Mouse (Mus musculus) testis, adult 2 months (tissue): Measurements from ENCODE around the gene Hnrnpc. TPM values are rescaled to one million over a fixed set of nuclear protein-coding genes. Genes with fewer than 3 reads are reported as not detected.
A peak's percentile ranks its signal among the peaks of the same experiment; 100 is the strongest.

Source experiments
- H3K27ac ChIP-seq: fragments of 200-500 bp; 2 replicates; pipeline ENCODE4 v1.5.1; 2012; ENCODE audit warnings: low read depth, low read length; ENCODE audit not compliant: control insufficient read depth, insufficient read depth
- H3K27me3 ChIP-seq: fragments of 200-500 bp; 2 replicates; pipeline ENCODE4 v1.6.1; 2012; ENCODE audit warnings: mild to moderate bottlenecking, low read length, moderate library complexity; ENCODE audit not compliant: control insufficient read depth, insufficient read depth
- H3K36me3 ChIP-seq: fragments of 200-500 bp; 2 replicates; pipeline ENCODE4 v1.6.1; 2012; ENCODE audit warnings: mild to moderate bottlenecking, low read length; ENCODE audit not compliant: control insufficient read depth, insufficient read depth
- H3K4me1 ChIP-seq: fragments of 200-500 bp; 2 replicates; pipeline ENCODE4 v1.6.1; 2012; ENCODE audit warnings: low read length; ENCODE audit not compliant: control insufficient read depth, insufficient read depth
- H3K4me3 ChIP-seq: fragments of 200-500 bp; 2 replicates; pipeline ENCODE4 v1.5.1; 2012; ENCODE audit warnings: low read depth, mild to moderate bottlenecking, low read length, moderate library complexity, mixed read lengths; ENCODE audit not compliant: control insufficient read depth
- CTCF ChIP-seq: fragments of 200-500 bp; IDR thresholded peaks from 2 replicates; pipeline ENCODE4 v1.5.1; 2012; ENCODE audit warnings: low read depth, mild to moderate bottlenecking, inconsistent platforms, low read length, moderate library complexity; ENCODE audit not compliant: control insufficient read depth, insufficient read depth, insufficient replicate concordance
- POLR2A ChIP-seq: fragments of 200-500 bp; IDR thresholded peaks from 2 replicates; pipeline ENCODE4 v1.6.1; 2012; ENCODE audit warnings: low read depth, mild to moderate bottlenecking, inconsistent platforms, low read length, moderate library complexity; ENCODE audit not compliant: control insufficient read depth
- polyA plus RNA-seq: library from polyadenylated mRNA; depleted of rRNA; stranded (reverse); fragments of >200 nt; gene quantifications from 2 replicates; pipeline ENCODE4 v1.2.3, GENCODE M21; 2012; rRNA removed

Hnrnpc gene
- polyA plus RNA-seq: 55.9 and 64.2 TPM in 2 replicates

DNA sequence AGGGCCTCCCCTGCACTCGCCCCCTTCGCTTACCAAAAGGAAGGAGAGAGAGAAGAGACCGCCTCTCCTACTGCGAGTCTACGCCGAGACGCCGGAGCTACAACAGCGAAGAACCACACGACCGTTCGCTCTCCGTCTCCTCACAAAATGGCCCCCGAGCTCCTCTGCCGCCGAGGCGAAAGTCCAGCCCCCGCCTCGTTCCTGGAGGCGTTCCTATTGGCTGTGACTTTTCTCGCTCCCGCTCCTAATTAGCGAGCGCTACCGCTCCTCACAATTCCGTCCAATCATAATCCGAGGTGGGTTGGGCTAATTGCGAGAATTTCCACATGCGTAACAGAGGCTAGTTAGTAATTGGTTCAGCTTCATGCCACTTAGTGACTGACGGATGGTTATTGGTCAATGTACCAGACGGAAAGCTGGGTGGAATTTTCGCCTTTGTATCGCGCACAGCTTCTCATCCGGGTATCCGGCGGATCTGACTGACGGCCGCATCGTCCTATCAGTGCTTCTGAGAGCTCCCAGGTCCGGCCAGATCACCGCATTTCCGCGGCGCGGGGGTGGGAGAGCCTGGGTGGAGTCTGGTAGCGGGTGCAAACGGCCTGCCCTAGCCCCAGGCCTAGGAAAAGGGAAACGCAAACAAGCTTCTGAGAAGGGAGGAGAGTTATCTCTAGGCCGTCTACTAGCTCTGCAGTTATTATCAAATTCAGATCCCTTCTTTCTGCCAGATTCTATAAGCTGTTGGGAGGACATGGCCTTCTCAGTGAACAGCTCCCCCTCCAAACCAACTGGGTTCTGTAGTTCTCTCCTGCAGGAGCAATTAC lies at the start of gene Hnrnpc:
TSS of gene Hnrnpc (minus strand) at position 173 of the 821 bp plus-strand sequence.
- peak within 1 kb of the TSS; percentile 99 for H3K27ac ChIP-seq
- no peaks in the 10 kb centered on the region for H3K27me3 ChIP-seq
- peaks cover 2% of the 10 kb centered on the region; the same call in 1 of the 2 replicates for H3K4me1 ChIP-seq
- no peaks in the 10 kb centered on the region; the same call in 1 of the 2 replicates for H3K36me3 ChIP-seq
- TF ChIP-seq CTCF (no peak), POLR2A (peak; percentile 98)
- H3K4me3 ChIP-seq: peak within 1 kb of the TSS; percentile 100

DNA sequence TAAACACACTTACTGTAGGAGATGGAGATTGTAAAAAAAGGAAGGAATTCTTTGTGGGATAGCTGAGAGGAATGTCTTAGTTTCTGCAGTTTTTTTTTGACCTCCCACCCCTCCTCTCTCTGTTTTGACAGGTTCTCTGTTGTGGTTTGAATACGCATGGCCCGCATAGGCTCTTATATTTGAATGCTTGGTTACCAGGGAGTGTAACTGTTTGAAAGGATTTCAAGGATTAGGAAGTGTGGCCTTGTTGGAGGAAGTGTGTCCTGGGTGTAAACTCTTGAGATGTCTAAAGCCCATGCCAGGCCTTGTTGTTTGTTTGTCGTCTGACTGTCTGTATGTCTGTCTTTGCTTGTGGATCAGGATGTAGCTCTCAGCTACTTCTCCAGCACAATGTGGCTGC lies 48.8 kb upstream of the Hnrnpc start:
- no peaks in the 10 kb centered on the region for H3K27me3 ChIP-seq
- H3K27ac ChIP-seq: no peak overlapping the region
- no peak overlapping the region for H3K4me3 ChIP-seq
- H3K4me1 ChIP-seq: no peaks in the 10 kb centered on the region
- no peak for TF ChIP-seq POLR2A
- TF ChIP-seq CTCF: no peak
- H3K36me3 ChIP-seq: no peaks in the 10 kb centered on the region

DNA sequence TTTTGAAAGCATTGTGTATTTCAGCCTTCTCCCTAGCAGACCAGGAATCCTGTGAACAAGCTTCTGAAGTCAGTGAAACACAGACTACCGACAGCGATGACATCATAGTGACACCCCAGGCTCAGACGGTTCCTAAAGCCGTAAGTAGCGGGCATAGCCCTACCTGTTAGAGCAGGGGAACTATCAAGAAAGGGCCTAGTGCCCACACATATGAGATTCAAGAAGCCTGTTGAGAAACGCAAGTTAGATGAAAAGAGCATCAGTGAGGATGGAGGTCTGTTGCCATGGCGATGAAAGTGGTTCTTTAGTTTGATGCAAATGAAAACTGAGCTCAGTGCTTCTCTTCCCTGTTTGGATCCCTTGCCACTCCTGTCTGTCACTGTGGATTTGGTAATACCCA lies 48.4 kb upstream of the Hnrnpc start:
- Histone ChIP-seq H3K36me3 (no peaks in the 10 kb centered on the region), H3K4me1 (no peaks in the 10 kb centered on the region), H3K27ac (no peak overlapping the region), H3K4me3 (no peak overlapping the region), H3K27me3 (no peaks in the 10 kb centered on the region)
- TF ChIP-seq POLR2A (no peak), CTCF (no peak)

DNA sequence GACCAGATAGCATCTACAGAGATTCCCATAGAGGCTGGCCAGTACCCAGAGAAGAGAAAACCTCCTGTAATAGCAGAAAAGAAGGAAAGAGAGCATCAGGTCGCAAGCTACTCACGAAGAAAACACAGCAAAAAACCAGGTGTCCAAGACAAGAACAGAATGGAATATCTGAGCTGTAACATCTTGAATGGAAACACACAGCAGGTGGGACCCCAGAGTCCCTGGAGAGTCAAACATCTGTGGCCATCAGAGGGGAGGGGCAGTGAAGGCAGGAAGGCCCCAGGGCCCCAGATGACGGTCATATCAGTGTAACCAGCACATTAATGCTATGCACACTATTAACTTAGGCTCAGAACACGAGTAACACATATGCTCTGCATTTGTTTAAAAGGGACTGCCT lies 46.1 kb upstream of the Hnrnpc start:
- TF ChIP-seq POLR2A (no peak), CTCF (no peak)
- no peaks in the 10 kb centered on the region for H3K4me1 ChIP-seq
- no peak overlapping the region for H3K27ac ChIP-seq

DNA sequence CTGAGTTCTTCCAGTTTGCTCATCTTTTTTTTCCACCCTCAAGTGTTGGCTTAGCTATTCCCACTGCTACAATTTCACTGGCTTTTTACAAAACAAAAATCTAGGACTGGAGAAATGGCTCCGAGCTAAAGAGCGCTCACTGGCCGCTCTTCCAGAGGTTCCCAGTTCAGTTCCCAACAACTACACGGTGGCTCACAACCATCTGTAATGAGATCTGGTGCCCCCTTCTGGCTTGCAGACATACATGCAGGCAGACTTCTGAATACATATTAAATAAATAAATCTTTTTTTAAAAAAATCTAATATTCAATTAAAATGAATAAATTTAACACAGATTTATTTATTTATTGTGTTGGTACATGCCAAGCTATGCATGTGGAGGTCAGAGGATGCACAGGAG lies 42.7 kb upstream of the Hnrnpc start:
- H3K4me1 ChIP-seq: no peaks in the 10 kb centered on the region; the same call in 1 of the 2 replicates

More for the DNA sequence above, 46.1 kb upstream of the Hnrnpc start:
- Histone ChIP-seq H3K27me3 (no peaks in the 10 kb centered on the region), H3K4me3 (no peak overlapping the region), H3K36me3 (no peaks in the 10 kb centered on the region; the same call in 1 of the 2 replicates)

DNA sequence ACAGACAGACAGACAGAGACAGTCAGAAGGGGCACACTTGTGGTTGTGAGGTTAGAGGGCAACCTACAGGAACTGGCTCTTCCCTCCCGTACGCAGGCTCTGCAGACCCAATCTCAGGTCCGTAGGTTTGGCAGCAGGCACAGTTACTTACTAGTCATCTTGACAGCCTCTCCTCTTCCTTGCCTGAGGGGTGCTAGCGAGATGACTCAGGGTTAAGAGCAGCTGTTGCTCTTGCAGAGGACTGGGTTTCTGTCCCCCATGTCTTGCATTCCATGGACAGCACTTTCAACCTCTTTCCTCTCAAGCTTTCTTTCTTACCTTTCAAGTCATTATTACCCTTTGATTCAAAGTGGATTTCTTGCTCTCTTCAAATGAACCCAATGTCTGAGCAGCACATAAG lies 40.3 kb upstream of the Hnrnpc start:
- TF ChIP-seq POLR2A (no peak), CTCF (no peak)
- Histone ChIP-seq H3K36me3 (no peaks in the 10 kb centered on the region; the same call in 1 of the 2 replicates), H3K27me3 (no peaks in the 10 kb centered on the region), H3K27ac (no peak overlapping the region), H3K4me3 (no peak overlapping the region), H3K4me1 (peaks cover 10% of the 10 kb centered on the region)

More for the DNA sequence above, 42.7 kb upstream of the Hnrnpc start:
- H3K27ac ChIP-seq: no peak overlapping the region
- no peak for TF ChIP-seq CTCF
- no peak for TF ChIP-seq POLR2A
- H3K27me3 ChIP-seq: no peaks in the 10 kb centered on the region
- H3K36me3 ChIP-seq: no peaks in the 10 kb centered on the region; the same call in 1 of the 2 replicates
- H3K4me3 ChIP-seq: no peak overlapping the region

DNA sequence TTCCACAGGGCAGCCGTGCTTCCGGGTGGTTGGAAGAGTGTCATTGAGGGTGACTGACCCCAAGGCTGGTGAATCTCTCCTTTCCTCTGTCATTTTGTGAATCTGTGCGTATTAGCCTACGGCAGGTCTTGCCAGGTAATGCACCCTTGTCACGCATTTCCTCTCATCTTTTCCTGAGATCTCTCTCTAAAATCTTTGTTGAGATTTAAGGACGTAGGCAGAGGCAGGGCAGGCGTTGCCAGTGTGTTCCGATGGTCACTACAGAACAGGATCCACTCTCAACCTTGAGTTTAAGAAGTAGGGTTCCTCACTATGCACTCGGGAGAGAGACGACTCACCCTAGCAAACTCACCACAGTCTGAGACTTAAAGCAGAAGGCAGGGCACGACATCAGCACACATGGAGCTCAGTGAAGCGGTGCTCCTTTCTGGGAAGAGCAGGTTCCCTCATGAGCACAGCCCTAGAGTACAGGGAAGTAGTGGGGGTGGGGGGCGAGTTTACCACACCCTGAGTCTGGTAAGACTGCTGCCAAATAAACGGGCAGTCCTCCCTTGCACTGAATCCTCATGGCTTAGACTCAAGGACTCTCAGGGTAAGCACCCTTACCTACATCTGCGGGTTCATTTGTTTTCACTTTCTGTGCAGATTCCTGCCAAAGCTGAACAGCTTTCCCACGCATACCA lies 37.8 kb upstream of the Hnrnpc start:
- peaks cover 11% of the 10 kb centered on the region for H3K4me1 ChIP-seq
- TF ChIP-seq CTCF: no peak
- TF ChIP-seq POLR2A: no peak
- no peak overlapping the region for H3K27ac ChIP-seq
- no peaks in the 10 kb centered on the region; the same call in 1 of the 2 replicates for H3K36me3 ChIP-seq
- no peaks in the 10 kb centered on the region for H3K27me3 ChIP-seq
- H3K4me3 ChIP-seq: peak overlapping the region; percentile 23
